Mouse (Mus musculus) layer of hippocampus, adult 9-10 months (tissue): ENCODE data around the gene Tcf7l1.

Source experiments
- DNase-seq: peaks from one replicate; pipeline ENCODE4 v3.0.0; 2022; ENCODE audit warnings: low spot score

The Tcf7l1 gene

GRCm38 (mm10) chr6:72745781-72746180, 43.3 kb downstream of the Tcf7l1 start:
- no peak for DNase-seq

- DNase-seq, result no peak
Measured at GRCm38 (mm10) chr6:72744144-72744800, 44.8 kb downstream of the Tcf7l1 start.

- no peak for DNase-seq
Measured at GRCm38 (mm10) chr6:72743624-72744041, 45.4 kb downstream of the Tcf7l1 start.

GRCm38 (mm10) chr6:72742331-72742730, 46.7 kb downstream of the Tcf7l1 start:
- no peak for DNase-seq

GRCm38 (mm10) chr6:72740596-72741421, 48.2 kb downstream of the Tcf7l1 start:
- DNase-seq, result no peak

GRCm38 (mm10) chr6:72736872-72737271, 52.2 kb downstream of the Tcf7l1 start:
- no peak for DNase-seq

- DNase-seq, result no peak
Measured at GRCm38 (mm10) chr6:72735206-72735605, 53.8 kb downstream of the Tcf7l1 start.

GRCm38 (mm10) chr6:72733375-72733774, 55.7 kb downstream of the Tcf7l1 start:
- DNase-seq, result no peak

- DNase-seq, result no peak
Measured at GRCm38 (mm10) chr6:72732109-72732508, 56.9 kb downstream of the Tcf7l1 start.

GRCm38 (mm10) chr6:72730560-72730849, 58.5 kb downstream of the Tcf7l1 start:
- DNase-seq, result no peak

GRCm38 (mm10) chr6:72729831-72730559, 59.1 kb downstream of the Tcf7l1 start:
- DNase-seq, result no peak

GRCm38 (mm10) chr6:72727826-72728225, 61.2 kb downstream of the Tcf7l1 start:
- DNase-seq, result no peak

GRCm38 (mm10) chr6:72724494-72725180, 64.4 kb downstream of the Tcf7l1 start:
- DNase-seq, result no peak

GRCm38 (mm10) chr6:72723731-72724385, 65.2 kb downstream of the Tcf7l1 start:
- no peak for DNase-seq

- DNase-seq, result no peak
Measured at GRCm38 (mm10) chr6:72723143-72723542, 65.9 kb downstream of the Tcf7l1 start.

- DNase-seq, result no peak
Measured at GRCm38 (mm10) chr6:72720852-72721251, 68.2 kb downstream of the Tcf7l1 start.

GRCm38 (mm10) chr6:72714726-72715125, 74.3 kb downstream of the Tcf7l1 start:
- no peak for DNase-seq

GRCm38 (mm10) chr6:72714250-72714649, 74.8 kb downstream of the Tcf7l1 start:
- DNase-seq, result no peak

- no peak for DNase-seq
Measured at GRCm38 (mm10) chr6:72711508-72712081, 77.5 kb downstream of the Tcf7l1 start.

GRCm38 (mm10) chr6:72710897-72711507, 78.1 kb downstream of the Tcf7l1 start:
- DNase-seq, result no peak
